Mouse (Mus musculus) embryo, embryonic 11.5 days (tissue): ENCODE measurements at regions not wholly inside any gene's neighbourhood (a gene's known extent, or its start where the extent isn't known, plus 50 kb on each side); places are given as distances from the start of the nearest gene placed in this dataset.

Experiments
- DNase-seq: peaks from one replicate; pipeline ENCODE4 v3.0.0-alpha.2; 2012; ENCODE audit warnings: low read depth, low spot score

DNA sequence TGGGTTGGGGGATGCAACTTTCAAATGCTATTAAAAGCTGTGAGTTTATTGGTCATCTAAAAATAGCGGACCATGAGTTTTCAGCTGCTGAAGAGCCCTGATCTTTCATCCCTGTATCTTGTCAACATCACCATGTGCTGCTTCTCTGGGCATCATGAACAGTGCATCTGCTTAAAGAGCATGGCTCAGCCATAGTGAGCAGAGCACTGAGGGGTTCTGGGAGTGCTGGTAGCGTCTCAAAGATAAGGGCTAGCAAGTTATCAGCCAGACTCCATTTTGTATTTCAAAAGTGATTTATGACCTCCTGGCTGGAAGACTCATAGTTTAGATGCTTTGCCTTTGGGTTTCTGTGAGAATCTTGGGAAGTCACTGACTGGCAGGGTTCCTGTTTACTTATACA is 173.5 kb upstream of the Itga4 start:
- DNase-seq: no peak

DNA sequence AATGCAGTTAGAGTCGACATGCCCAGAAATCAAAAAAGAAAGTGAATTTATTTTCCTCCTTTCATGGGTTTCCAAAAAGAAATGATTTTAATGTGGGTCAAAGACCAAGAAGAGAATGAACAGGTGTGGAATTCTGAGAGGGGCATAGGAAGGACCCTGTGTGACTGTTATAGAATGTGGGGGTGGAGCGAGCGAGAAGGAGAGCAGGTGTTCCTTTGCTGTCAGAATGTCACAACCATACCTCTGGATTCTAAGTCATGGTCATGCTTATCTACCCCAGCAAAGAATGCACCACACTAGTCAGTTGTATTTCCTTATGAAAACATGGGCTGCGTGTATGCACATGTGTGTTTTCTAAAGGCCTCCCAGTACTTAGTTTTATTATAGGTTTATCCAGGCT is 168.9 kb upstream of the Itga4 start:
- no peak for DNase-seq

DNA sequence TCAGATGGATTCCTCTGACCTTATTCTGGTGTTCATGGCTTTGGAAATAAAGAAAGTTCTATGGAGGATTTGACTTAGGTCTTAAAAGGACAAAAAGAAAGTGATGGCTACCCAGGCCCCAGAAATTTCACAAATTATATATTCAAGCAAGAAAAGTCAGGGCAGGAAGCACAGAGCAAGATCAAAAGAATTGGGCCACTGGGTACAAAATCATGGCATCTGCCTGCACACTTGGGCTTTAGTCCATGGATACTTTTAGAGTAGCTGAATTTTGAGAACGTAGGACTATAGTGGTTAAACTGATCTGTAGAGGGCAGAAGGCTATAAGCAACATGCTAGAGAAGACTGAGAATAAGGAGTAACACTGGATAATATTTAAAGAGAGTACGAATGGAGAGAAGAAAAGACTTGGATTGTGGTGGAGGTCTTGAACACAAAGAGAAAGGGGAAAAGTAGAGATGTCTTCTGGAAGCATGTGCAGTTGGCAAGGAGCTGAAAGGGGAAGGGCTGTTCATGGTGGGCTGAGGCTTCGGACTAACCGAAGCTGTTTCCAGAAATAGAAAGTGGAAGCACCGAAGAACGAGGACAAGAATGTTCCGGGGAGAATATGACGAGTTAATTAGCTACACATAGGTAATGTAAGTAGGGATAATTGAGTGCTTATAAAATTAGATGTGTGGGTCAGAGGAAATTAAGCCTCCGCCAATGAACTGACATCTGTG is 168.2 kb upstream of the Itga4 start:
- DNase-seq: no peak

DNA sequence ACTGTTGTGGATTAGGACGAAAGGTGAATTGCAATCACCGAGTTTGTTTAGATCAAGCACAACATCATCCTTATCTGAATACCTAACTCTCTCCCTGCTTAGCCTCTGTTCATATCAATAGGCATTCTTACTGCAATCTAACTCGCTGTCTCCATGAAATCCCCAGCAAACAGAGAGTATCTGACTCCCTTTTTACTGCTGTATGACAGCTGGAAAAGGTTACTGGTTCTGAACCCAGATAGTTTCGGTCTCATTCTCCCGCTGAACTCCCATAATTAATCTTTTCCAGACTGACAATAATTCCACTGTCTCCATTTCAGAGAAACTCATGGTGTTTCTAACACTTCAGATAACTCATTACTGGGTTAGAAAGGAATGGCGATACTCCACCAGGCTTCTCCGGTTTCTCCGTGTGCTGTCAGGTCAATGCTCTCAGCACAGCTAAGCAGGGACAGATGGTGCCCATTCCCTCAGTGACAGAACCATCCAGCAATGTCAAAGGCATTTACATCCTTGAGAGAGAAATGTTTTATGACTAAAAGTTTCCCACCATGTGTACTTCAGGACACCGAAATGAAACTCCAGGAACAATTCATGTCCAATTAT is 167.5 kb upstream of the Itga4 start:
- peak; percentile 29 for DNase-seq

DNA sequence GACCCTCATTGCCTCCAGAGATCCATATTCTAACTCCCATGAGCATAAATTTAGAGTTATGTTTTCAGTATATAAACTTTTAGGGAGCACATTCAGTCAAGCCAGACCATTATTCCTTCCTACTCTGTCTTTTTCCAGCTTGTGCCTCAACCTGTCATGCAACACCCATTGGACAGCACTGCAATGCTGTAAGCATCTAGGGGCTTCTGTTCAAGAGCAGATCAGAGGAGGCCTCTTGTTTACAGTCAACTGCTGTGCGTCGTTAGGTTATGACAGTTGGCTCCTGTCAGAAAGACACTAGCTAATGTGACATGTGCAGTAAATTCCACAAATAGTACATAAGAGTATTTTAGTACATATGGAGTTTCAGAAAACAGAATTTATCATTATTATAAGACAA is 165.0 kb upstream of the Itga4 start:
- no peak for DNase-seq

DNA sequence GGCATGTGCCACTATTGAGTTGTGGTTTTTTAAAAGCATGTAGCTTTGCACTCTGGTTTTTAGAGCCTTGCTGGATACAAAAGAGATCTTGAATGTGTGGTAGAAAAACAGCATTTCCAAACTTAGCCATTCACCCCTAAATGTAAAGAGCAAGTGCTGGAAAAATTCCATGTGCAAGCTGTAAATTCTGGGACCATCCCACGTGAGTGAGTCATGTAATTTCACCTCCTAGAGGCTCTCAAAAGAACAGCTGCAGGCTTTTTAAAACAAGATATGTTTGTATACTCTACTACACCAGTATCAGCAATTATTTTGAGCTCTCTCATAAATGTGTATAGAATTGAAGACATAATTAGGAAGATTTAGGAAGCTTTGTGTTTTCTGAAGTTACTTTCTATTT is 160.9 kb upstream of the Itga4 start:
- no peak for DNase-seq

DNA sequence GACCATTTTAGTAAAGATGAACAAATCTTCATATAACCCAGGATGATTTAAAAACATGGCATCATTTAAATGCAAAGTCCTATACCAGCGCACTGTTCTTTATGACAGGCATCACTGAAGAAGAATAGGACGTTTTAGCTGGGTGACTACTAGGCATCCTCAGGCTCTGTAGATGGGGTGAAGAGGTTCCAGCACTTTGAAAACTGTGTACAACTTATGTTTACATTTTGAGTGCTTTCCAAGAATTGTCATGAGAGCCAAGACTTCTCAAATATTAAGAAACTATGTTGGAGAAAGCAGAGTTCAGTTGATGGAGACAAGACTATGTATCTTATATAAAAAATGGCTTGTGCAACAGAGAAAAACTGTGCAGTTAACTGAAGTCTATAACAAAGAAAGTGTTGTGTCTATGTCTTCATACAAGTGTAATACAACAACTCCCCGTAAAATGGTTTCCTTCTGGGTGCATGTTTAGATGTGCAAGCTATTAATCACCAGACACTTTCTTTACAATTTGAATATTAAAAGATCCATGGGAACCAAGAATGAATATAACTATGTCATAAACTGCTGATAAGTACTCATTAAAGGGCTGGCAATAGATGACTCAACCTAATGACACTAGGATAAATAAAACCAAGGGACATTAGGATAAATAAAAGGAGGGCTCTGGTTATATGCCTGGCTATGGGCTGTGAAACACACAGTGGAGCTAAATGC is 158.5 kb upstream of the Itga4 start:
- DNase-seq: no peak

DNA sequence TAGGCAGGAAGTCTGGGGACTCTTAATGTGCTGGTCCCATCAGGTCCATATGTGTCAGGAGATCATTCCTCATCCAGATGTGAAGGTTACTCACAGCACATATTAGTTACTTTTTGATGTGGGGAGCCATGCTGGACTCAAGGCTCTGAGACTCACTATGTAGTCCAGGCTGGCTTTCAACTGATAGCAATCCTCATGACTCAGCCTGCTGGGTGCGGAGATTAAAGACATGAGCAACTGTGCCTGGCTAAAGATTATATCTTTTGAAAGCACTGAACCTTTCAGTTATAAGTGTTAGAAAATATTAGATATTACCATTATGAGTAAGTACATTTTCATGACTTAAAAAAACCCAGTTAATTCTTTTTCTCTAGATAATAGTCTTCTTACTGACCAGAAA is 155.6 kb upstream of the Itga4 start:
- DNase-seq: no peak

DNA sequence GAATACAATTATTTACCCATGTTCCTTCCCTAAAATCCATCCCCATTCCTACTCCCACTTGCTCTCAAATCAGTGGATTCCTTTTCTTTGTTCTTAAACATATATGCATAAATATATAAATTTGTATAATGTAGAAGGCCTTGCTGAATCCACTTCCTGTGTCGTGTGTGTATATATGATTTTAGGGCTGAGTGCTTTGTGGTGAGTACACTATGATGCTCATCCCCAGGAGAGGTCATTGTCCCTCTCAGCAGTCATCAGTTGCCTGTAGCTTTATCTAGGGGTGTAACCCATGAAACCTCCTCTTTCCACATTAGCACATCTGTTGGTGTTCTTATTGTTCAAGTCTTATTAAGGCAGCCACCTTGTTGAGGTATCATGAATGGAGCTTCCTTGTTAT is 143.6 kb upstream of the Itga4 start:
- DNase-seq: no peak

DNA sequence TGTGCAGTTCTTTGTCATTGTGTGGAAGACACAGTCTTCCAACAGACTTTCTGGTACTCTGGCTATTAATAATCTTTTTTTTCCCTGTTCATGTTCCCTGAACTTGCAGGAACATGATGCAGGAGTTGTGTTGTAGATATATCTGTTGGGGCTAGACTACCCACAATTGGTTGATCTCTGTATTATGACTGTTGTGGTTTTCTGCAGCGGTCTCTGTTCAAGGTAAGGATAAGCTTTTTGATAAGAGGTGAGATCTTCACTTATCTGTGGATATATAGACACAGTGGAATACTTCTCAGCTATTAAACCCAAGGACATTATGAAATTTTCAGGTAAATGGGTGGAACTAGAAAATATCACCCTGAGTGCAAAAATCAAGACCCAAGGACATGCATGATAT is 143.2 kb upstream of the Itga4 start:
- no peak for DNase-seq

DNA sequence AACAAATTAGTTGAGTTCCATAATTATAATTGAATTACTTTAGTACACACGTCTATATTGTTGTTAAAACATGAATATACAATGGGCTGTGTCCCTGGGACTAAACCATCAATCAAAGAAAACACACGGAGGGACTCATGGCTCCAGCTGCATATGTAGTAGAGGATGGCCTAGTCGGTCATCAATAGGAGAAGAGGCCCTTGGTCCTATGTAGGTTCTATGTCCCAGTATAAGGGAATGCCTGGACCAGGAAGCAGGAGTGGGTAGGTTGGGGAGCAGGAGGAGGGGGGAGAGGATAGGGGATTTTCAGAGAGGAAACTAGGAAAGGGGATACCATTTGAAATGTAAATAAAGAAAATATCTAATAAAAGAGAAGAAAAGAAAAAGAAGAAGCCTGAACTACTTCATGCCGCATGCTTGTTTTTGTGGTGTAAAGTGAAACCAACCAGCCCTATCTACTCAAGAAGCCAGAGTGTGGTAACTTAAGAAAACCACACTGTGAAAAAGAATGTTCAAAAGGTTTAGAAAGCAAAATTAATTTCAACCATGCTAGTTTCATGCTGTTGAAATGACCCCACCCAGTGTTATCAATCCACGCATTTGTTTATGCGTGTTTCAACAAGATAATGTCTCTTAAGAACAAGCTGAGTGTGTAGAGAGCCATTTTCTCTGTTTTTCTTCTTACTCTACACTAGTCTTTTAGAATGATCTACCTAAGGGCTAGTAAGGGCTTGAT is 134.4 kb upstream of the Itga4 start:
- DNase-seq: no peak

DNA sequence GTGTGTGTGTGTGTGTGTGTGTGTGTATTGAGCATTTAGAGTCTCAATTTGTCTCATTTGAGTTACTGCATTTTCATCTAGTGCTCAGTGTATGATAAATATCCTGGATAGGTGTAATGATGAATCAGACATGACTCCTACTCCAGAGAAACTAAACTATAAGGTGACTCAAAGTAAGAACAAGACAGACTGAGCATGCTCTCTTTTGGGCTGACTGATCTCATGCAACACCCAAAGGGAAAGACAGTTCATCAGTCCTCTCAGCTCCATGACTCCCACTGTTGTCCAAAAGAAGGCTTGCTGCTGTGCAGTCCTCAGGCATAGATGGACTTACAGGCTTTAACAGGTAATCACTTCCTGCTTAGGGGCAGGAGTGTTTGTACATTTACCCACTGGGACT is 132.7 kb upstream of the Itga4 start:
- no peak for DNase-seq

DNA sequence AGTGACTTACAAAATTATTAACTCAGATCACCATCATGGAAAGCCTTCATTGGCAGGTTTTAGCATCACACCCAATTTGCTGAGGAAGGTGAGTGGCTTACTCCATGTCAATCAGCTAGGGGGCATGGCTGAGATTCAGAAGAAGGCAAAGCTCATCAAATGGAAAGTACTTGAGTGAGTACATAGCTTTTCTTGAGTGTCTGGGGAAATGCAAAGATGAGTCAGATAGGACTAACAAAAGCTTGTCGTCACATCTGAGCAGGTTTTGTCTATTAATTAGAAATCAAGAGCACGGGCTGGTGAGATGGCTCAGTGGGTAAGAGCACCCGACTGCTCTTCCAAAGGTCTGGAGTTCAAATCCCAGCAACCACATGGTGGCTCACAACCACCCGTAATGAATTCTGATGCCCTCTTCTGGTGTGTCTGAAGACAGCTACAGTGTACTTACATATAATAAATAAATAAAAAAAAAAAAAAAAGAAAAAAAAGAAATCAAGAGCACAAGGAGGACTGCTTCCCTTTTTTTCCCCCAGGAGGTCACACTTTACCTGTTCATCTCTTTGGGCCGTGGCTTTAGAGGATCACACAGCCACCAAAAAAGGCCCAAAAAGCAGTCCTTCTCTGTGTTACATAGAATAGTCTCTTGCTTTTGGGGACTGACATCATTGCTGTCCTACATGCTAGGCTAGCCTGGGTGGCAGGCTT is 130.8 kb upstream of the Itga4 start:
- DNase-seq: no peak

DNA sequence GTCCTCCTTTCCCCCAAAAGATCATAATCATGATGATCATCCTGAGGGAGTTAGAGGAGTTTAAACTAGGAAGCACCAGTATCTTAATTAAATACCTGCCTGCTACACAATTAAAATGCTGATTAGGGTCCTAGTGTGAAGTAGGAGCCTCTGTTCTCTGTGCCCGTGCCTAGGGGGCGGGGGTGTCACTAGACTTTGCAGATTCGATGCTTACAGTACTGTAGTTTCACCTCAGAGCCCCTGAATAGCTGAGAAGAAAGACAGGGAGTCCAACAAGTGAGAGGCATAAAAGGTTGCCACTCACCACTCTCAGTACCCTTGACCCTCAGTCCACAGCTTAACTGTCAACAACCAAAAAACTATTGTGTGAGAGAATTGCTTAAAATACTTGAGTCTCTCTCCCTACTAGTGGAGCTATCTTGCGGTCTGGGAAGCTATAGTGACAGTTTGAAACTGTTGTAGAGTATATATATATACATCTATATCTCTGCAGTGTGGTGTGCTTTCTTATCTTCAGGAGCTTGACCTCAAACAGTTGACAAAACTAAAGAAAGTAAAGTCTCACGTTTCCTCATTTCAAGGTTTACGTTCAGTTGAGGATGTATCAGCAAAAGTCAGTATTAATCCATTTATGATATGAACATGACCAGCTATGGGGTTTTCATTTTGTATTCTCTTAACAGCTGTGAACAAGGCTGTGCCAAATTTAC is 128.9 kb upstream of the Itga4 start:
- no peak for DNase-seq

DNA sequence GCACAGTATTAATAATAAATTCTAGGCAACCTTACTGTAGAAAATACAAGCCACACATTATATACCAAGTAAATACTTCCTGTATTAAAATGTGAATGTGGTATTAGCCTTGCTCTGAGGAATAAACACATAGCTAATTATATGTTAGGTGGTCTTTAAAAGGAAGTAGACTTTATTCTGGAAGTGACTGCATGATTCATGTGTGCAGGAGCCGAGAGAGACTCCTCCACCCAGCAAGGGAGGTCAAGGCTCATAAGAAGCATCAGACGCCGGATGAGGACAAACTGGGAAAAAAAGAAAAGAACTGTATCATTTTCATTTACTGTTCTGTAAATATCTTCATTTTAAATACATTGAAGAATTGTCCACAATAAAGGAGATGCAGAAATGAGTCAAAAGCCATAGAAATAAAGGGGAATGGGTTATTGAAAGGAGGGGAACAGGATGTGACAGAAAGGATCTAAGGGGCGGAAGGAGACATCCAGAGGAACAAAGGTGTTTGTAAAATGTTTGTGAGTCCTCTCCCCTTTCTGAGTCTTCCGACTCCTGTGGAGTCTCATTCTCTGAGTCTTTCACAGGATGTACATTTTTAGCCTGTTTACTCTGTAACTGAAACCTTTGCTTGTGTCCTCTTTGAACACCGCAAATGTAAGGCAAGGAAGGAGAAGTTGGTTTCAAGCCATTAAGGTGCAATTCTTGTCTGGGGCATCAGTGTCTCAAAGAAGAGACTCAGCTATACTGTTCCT is 128.1 kb upstream of the Itga4 start:
- no peak for DNase-seq

DNA sequence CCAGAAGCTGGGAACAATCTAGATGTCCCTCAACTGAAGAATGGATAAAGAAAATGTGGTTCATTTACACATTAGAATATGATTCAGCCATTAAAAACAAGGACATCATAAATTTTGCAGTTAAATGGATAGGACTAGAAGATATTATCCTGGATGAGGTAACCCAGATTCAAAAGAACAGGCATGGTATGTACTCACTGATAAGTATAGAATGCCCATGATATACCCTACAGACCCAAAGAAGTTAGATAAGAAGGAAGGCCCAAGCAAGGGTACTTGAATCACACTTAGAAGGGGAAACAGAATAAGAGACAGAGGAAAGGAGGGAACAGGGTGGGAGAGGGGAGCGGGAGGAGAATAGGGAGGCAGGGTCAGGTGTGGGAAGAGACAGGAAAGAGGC is 127.4 kb upstream of the Itga4 start:
- DNase-seq: no peak

DNA sequence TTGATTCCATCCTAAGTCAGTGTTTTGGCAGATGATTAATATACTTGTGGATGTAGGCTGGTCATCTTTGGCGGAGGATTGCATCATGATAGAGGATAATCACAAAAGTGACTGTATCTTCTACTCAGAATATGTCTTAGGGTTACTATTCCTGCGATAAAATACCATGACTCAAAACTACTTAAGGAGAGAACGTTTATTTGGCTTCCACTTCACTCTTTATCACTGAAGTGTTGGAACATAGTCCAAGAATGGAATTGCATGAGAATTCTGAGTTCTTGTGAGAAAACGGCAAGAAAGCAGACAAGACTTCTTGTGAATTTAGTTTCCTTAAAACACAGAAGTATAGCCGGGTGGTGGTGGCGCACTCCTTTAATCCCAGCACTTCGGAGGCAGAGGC is 124.6 kb upstream of the Itga4 start:
- no peak for DNase-seq

DNA sequence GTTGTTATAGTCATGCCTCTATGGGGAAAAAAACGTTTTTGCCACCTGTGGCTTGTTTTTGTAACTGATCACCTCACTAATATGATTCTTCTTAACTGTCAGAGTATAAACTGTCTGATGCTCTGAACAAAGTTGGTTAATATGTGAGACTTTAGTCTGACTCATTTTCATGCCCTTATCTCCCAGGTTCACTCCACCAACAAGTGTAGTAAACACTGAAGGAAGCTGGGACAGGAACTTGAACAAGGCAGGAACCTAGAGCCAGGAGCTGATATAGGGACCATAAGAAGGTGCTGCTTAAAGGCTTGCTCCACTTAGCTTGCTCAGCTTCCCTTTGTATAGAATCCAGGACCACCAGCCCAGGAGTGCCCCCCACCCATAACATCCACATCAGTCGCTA is 124.0 kb upstream of the Itga4 start:
- DNase-seq: no peak

DNA sequence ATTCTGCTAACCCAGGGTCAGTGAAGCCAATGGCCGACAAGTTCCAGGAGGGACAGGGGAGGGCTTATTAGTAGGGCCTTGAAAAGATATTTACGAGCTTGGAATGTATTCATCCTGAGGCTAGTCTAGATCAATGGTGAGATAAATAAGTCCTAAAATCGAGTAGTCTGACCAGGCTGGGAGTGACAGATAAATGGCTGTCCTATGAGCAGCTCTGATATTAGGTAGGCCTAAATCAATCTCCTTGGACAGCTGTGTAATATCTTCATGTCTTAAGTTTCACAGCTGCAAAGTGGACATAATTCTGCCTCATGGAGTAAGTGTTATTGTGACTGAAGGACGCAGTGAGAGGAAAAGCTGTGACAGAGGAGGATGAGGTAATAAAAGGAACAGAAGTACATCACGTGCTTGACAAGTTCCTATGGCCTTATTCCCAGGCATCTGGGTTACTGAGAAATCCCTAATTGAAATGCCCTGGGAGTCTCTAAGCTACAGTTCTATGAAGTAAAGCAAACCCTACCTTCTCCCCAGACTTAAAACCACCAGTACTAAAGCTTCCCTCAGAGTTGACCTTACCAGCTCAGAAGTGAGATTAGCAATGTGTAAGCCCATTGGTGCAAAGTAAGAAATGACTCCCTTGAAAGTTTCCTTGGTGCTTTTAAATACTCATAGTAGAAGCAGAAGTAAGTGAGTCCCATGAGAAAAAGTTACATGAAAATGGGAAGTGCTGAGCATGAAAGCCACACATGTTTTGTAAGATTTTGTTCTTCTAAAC is 123.3 kb upstream of the Itga4 start:
- no peak for DNase-seq

DNA sequence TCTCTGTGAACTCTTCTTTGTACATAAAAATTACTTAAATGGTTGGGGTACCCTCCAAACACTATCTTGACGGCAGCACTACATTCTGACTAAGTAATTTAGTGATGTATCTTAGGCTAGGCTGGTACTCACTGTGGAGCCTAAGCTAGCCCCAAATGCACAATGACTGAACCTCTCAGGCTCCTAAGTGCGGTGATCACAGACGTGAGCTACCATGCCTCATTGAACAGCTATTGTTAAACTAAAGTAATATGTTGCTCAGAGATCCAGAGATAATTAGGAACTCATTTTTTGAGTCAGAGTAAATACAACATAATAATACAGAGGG is 122.7 kb upstream of the Itga4 start:
- no peak for DNase-seq
